Mouse (Mus musculus) ES-Bruce4 (cell line): ENCODE data around the gene Gm9508.

Experiments used
- CTCF ChIP-seq: IDR thresholded peaks from one replicate; pipeline ENCODE4 v1.8.1; 2011; ENCODE audit warnings: low read depth, low read length
- POLR2A ChIP-seq: IDR thresholded peaks from one replicate; pipeline ENCODE4 v1.8.1; 2011; ENCODE audit warnings: low read length; ENCODE audit not compliant: insufficient read depth

GRCm38 (mm10) chr10:77687021-77687420, 10.0 kb downstream of the Gm9508 start:
- TF ChIP-seq POLR2A (no peak), CTCF (no peak)
